Mouse (Mus musculus): Measurements from ENCODE around the gene Tmem125.
A peak's percentile ranks its signal among the peaks of the same experiment; 100 is the strongest.

GRCm38 (mm10) chr4:118509050-118509449, 34.8 kb downstream of the Tmem125 start:
- TF ChIP-seq EP300 (optimal IDR thresholded peaks at IDR 0.05) (peak; percentile 74), CTCF (IDR thresholded peaks at IDR 0.05; ENCODE audit: low read depth) (no peak)

All from stomach, postnatal 0 days (tissue).